Mouse (Mus musculus) hematopoietic stem cell, adult 5-6 weeks (primary cell): ENCODE measurements around the gene Hecw2. TPM values are rescaled to one million over a fixed set of nuclear protein-coding genes. Genes with fewer than 3 reads are reported as not detected.

Experiments used
- ATAC-seq, 2 experiments: fragments of 125-278 bp in 1 of 2; replicated peaks in 1 of 2; 2 replicates each; pipeline ENCODE4 v1.8.0; 2016 to 2017; ENCODE audit warnings: inconsistent platforms in 2 of 2, mild to moderate bottlenecking in 2 of 2, moderate number of reproducible peaks in 2 of 2, low read depth in 1 of 2, moderate TSS enrichment in 1 of 2; ENCODE audit not compliant: low FRiP score in 2 of 2, poor library complexity in 2 of 2, severe bottlenecking in 2 of 2, insufficient read depth in 1 of 2, low TSS enrichment in 1 of 2
- total RNA-seq: library from RNA; stranded (forward); fragments of 172-1452, 232-1000 nt; gene quantifications from 2 replicates; pipeline ENCODE4 v1.2.3, GENCODE M21; 2017

Gene Hecw2
- total RNA-seq, 1 experiment from 2014 or later, result not detected

GRCm38 (mm10) chr1:54122551-54122950 lies 72.4 kb downstream of the Hecw2 start:
- ATAC-seq, result no peak

DNA sequence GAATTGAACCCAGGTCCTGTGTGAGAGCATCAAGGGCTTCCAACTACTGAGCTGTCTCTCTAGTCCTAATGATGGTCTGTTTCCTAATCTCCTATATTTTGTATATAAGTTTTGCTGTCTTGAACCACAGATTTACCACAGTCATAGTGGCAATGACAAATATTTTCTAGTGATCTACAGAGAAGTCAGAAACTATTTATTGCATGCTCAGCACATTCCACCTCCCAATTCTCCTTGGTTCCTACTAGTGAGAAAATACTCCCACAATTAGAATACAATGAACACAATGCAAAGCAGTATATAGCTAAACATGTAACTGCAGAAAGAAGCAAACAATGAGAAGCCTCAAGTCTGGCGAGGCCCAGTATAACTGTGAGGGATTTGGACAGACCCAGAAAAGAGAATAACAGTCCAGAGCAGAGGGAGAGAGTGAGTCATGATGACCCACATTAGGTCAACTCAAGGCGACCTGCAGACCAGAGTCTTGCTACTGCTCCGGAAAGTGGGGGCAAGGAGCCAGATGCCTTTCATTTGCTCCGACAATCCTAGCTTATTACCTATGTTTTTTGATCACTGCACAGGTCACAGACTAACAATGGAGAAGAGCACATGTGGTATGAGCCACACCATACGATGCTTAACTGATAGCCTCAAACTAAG lies 73.8 kb downstream of the Hecw2 start:
- ATAC-seq, result no peak

GRCm38 (mm10) chr1:54119638-54120320 lies 75.2 kb downstream of the Hecw2 start:
- no peak for ATAC-seq

GRCm38 (mm10) chr1:54118342-54118973 lies 76.5 kb downstream of the Hecw2 start:
- no peak for ATAC-seq

DNA sequence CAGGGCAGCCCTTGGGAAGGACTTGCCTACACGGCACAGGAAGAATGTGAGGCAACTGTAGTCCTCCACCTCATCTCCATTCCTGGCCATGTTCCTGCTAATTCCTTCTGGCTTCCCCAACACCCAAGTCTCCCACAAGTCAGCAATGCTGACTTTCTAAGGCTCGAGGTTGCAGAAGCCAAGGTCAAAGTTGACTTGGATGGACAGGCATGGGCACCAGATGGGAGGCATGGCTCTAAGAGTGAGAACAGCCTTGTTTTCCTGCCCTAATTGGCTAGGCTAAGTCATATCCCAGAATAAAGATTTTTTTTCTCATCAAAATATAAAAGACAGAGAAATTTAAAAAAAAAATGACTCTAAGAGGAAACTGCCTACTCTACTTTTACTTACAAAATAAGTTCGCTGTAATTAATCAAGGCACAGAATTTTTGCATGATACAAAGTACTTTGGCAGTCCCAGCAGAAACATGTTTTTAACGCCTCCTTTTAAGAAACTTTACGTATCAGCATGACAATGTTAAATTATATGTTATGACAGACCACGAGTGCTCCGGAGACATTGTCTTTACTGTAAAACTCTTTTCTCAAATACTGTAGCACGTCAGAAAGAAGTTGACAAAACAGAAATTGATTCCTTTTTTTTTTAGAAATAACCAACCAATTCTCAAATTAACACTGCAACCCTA lies 83.9 kb downstream of the Hecw2 start:
- no peak for ATAC-seq

- ATAC-seq, result no peak
These were observed 85.7 kb downstream of the Hecw2 start for GRCm38 (mm10) chr1:54109255-54109654.

- ATAC-seq, result no peak
These were observed 88.2 kb downstream of the Hecw2 start for GRCm38 (mm10) chr1:54106756-54107155.

- ATAC-seq, result no peak
These were observed 115.3 kb downstream of the Hecw2 start for GRCm38 (mm10) chr1:54079708-54080107.

- no peak for ATAC-seq
These were observed 120.5 kb downstream of the Hecw2 start for GRCm38 (mm10) chr1:54074456-54074855.

GRCm38 (mm10) chr1:54070121-54070520 lies 124.8 kb downstream of the Hecw2 start:
- no peak for ATAC-seq

DNA sequence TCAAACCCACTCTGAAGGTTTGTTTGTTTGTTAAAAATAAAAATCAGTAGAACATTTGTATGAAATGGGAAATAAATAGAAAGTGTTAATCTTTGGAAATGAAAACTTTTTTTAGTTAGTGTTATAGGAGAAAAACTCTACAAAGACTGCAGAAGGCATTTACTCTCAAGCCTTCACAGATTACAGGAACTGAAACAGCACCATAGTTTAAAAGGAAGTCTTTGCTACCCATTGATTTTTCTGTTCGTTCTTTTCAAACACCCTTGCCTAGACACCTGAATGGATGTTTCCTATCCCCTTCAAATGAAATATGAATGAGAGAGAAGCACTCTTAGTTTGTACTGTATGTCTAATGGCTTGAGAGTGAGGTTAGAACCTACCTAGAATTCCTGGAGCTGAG lies 126.7 kb downstream of the Hecw2 start:
- no peak for ATAC-seq

DNA sequence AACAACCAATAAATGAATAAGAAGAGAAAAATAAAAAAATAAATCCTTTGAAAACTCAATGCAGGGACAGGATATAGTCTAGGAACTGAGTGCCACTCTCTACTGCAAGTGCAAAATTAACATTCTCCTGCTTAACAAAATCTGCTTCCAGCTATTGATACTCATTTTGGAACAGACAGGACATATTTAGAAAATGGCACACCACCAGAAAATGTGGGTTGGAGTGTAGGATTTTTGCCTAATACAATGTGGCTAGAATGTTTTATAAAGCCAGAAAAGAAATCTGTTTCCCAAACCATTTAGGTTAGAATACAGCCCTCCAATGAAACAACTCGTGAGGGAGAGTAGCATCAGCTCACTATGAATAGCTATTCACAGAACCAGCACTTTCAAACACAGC lies 129.5 kb downstream of the Hecw2 start:
- ATAC-seq, result no peak

- ATAC-seq, result no peak
These were observed 133.9 kb downstream of the Hecw2 start for GRCm38 (mm10) chr1:54061078-54061477.

GRCm38 (mm10) chr1:54059731-54060130 lies 135.2 kb downstream of the Hecw2 start:
- ATAC-seq, result no peak

DNA sequence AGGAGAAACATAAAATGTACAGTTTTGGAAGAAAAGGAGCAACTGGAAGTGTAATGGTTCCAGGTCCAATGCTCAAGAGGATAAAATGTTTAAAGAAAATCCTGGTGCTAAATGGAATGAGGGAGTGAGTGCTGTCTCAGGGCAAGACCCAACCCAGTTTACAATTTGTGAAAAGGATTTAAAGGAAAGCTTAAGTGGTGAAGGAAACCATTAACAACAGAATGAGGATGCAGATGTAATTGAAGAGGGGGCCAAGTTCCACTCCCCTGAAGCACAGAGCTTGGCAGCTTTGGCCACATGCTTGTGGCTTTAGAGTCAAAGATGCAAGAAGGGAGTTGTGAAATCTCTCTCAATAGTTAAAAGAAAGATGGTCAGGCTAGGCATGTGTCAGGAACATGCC lies 142.2 kb downstream of the Hecw2 start:
- ATAC-seq, result no peak

DNA sequence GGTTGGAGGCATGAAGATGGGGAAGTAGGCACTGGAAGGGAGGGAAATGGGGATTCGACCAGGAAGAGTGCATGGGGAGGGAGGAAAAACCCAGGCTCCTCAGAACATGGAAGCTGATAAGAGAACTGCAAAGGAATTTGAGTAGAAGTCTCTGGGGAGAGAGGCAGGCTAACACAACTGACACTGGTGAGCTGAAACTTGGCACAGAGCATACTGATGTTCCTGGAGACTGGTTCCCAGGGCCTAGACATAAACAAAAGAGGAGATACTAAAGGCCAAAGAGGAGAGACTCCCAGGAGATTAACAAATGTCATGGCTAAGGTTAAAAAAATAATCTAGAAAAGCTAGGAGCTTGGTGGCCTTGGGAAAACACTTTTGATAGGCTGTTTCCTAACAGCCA lies 148.0 kb downstream of the Hecw2 start:
- ATAC-seq, result no peak

- peak; percentile 42 to 48; a peak in 2 of 4 replicates for ATAC-seq
These were observed 155.9 kb downstream of the Hecw2 start for GRCm38 (mm10) chr1:54039062-54039461.

GRCm38 (mm10) chr1:54017686-54018085 lies 177.3 kb downstream of the Hecw2 start:
- no peak for ATAC-seq
